Mouse (Mus musculus) lung, postnatal 0 days (tissue): ENCODE results near the gene Sf3a2.

Source experiments
- CTCF ChIP-seq: IDR thresholded peaks from 2 replicates; pipeline ENCODE4 v1.5.1; 2016; ENCODE audit warnings: antibody characterized with exemption, mild to moderate bottlenecking
- EP300 ChIP-seq: IDR thresholded peaks from 2 replicates; pipeline ENCODE4 v1.6.1; 2016; ENCODE audit warnings: antibody characterized with exemption, mild to moderate bottlenecking, control low read depth

DNA sequence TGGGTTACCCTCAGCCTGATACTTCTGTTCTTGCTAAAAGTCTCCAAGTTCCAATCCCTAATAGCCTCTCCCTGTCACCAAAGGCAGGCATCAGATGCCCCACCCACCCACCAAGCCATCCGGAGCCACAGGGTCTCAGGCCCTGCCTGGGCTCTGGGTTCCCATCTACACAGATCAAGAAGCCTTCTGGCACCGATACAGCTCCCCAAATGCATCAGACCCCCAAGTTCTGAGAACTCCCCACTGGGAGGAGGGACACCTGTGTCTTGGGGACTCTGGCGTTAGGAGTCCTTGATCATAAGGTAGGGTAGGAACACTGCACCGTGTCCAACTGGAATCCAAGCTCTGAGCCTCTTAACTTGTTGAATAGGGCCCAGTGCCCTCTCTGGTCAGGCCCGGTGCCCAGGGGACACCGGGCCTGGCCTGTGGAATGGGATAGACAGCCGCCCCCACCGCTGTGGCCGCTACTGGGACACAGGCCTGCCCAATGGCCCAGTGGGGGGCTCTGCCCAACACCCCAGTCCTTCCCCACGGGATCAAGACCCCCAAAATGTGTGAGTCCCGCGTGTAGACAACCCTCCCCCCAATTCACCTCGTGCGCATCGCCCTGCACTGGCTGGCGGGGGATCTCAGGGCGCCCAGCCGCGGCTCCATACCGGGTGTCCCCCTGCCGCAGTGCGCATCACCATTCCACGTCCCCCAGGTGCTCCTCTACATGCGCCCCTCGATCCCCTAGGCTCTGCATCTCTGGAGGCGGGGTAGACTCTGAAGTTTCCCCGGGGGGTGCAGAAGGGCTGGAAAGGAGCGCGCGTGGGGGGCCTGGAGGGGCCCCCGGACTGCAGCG lies 45.3 kb downstream of the Sf3a2 start:
- TF ChIP-seq EP300 = no peak
- TF ChIP-seq CTCF = no peak
